Mouse (Mus musculus) forebrain, embryonic 13.5 days (tissue): ENCODE measurements at regions not wholly inside any gene's neighbourhood (a gene's known extent, or its start where the extent isn't known, plus 50 kb on each side); places are given as distances from the start of the nearest gene placed in this dataset.
"Not testable (repeated sequence)": the region's sequence is repeated elsewhere in the genome, so short reads cannot be mapped to it uniquely, and the experiment has no call there.

Experiments
- ATAC-seq: fragments of 200-750 bp; cut with Nextera tagmentation; 2 replicates; pipeline ENCODE4 v1.8.0; 2017
- H3K27ac ChIP-seq: fragments of 300-500 bp; sonication (generic); 2 replicates; pipeline ENCODE4 v1.5.1; 2015; ENCODE audit warnings: inconsistent platforms, mild to moderate bottlenecking, moderate library complexity
- H3K27me3 ChIP-seq: fragments of 300-500 bp; sonication (generic); 2 replicates; pipeline ENCODE4 v1.6.1; 2015; ENCODE audit warnings: mild to moderate bottlenecking, inconsistent platforms
- H3K36me3 ChIP-seq: fragments of 300-500 bp; sonication (generic); 2 replicates; pipeline ENCODE4 v1.6.1; 2015; ENCODE audit warnings: mild to moderate bottlenecking, inconsistent platforms; ENCODE audit not compliant: poor library complexity, severe bottlenecking
- H3K4me1 ChIP-seq: fragments of 300-500 bp; sonication (generic); 2 replicates; pipeline ENCODE4 v1.6.1; 2015; ENCODE audit warnings: inconsistent platforms
- H3K4me2 ChIP-seq: fragments of 300-500 bp; sonication (generic); 2 replicates; pipeline ENCODE4 v1.6.1; 2015; ENCODE audit warnings: inconsistent platforms, mild to moderate bottlenecking, moderate library complexity
- H3K4me3 ChIP-seq: fragments of 300-500 bp; sonication (generic); 2 replicates; pipeline ENCODE4 v1.5.1; 2015; ENCODE audit warnings: mild to moderate bottlenecking, inconsistent platforms
- H3K9ac ChIP-seq: fragments of 300-500 bp; sonication (generic); 2 replicates; pipeline ENCODE4 v1.6.1; 2015; ENCODE audit warnings: mild to moderate bottlenecking, inconsistent platforms
- H3K9me3 ChIP-seq: fragments of 300-500 bp; sonication (generic); replicated peaks from 2 replicates; pipeline ENCODE4 v1.6.1; 2016; ENCODE audit warnings: inconsistent platforms
- WGBS: fragments of 180-500 bp; shearing (Covaris S2); methylation state at CpG from one replicate; pipeline ENCODE4 v1.1.7; 2015; 5-methylcytosine and 5-hydroxymethylcytosine counted together

DNA sequence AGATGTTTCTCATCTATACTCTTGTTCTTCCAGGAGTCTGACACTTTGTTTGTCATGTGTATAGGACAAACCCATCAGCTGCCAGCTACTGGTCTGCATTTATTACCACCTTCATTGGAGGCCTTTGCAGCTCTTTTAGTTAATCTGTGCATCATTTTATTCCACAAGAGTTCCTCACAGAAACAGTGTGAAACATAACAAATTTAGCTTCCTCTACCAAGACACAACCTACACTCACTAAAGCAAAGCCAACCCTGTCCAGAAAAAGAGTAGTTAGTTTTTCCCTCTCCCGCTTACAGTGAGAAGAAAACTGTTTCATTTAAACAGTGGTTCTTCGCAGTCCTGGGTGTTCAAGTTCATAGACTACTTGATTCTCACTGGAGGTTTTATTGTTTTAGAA is 100.5 kb downstream of the 1700129C05Rik start:
- Histone ChIP-seq H3K9me3 (no peaks in the 10 kb centered on the region), H3K4me3 (no peak overlapping the region), H3K27ac (no peak overlapping the region), H3K36me3 (no peaks in the 10 kb centered on the region), H3K27me3 (no peaks in the 10 kb centered on the region), H3K4me1 (peaks cover 3% of the 10 kb centered on the region; the same call in 1 of the 2 replicates), H3K9ac (no peak overlapping the region), H3K4me2 (no peak overlapping the region)
- ATAC-seq: no peak
- 95% methylated on average over 2 of the region's 2 CpGs for WGBS

DNA sequence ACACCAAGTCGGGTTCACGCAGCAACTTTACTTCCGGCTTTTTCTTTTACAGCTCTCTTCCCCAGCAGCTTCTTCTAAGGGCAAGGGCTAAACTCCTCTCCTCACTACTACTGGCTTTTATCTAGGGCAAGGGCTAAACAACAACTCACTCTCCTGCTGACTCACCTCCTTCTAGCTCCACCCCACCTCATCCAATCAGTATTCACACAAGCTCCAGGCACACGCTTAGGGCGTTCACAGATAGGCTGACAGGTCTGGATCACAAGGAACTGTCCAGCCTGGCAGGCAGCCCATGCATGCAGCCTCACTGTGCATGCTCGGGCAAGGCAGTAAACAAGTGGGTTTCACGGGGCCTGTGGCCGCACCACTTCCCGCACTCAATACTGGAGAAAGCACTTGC is 116.9 kb downstream of the 1700129C05Rik start:
- not testable (repeated sequence) for ATAC-seq, H3K27ac ChIP-seq, H3K4me1 ChIP-seq, H3K36me3 ChIP-seq, H3K4me3 ChIP-seq, H3K4me2 ChIP-seq, H3K27me3 ChIP-seq, H3K9me3 ChIP-seq, H3K9ac ChIP-seq
- 60% methylated on average over 9 of the region's 9 CpGs for WGBS

DNA sequence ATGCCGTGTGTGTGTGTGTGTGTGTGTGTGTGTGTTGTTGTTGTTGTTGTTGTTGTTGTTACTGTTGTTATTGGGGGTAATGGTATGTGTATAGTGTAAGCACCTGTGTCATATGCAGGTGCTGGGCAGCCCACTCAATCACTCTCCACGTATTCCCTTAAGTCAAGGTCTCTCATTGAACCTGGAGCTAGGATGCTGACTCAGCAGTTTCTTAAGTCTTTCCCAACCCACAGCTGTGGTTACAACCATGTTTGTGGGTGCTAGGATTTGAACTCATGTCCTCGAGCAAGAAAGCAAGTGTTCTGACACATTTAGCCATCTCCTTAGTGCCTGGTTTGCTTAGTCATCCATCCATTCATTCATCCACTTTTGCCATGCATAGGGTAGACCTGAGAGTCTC is 133.2 kb downstream of the 1700129C05Rik start:
- 84% methylated on average over 3 of the region's 3 CpGs for WGBS

DNA sequence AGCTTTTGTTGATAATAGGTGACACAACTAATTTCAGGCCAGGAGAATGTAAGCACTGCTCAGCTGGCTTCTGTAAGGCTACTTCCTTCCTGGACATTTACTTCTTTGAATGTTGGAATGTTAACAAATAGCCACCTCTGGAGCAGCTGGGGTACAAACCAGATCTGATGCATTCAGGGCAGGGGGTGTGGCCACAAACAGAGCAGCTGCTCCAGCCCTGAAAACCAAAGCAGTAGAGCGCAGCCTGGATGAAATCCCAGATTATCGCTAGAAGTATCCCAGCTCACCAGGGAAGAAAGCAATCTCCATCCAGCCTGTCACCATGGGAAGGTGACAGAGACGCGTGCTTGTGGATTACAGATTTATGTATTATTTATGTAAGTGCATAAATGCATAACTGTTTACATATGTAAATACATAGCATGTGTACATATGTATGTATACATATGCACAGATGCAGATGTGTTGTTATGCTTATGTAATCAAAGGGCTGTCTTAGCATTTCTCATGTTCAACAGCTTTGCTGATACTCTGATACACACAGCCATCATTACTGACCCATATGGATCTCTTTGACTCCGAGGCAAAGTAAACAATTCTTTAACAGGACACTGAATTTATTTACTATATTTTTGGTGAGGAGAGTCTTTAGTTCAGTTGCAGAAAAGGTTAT is 143.5 kb downstream of the 1700129C05Rik start:
- ATAC-seq: no peak
- Histone ChIP-seq H3K4me1 (no peaks in the 10 kb centered on the region), H3K4me2 (no peak overlapping the region), H3K27ac (no peak overlapping the region), H3K27me3 (no peaks in the 10 kb centered on the region), H3K9me3 (no peaks in the 10 kb centered on the region), H3K36me3 (no peaks in the 10 kb centered on the region), H3K9ac (no peak overlapping the region), H3K4me3 (no peak overlapping the region)
- 60% methylated on average over 5 of the region's 5 CpGs for WGBS

More for the DNA sequence above, 133.2 kb downstream of the 1700129C05Rik start:
- Histone ChIP-seq H3K4me3 (no peak overlapping the region), H3K4me2 (no peak overlapping the region), H3K9me3 (no peaks in the 10 kb centered on the region), H3K36me3 (no peaks in the 10 kb centered on the region), H3K4me1 (no peaks in the 10 kb centered on the region), H3K27me3 (no peaks in the 10 kb centered on the region), H3K9ac (no peak overlapping the region), H3K27ac (no peak overlapping the region)
- no peak for ATAC-seq

DNA sequence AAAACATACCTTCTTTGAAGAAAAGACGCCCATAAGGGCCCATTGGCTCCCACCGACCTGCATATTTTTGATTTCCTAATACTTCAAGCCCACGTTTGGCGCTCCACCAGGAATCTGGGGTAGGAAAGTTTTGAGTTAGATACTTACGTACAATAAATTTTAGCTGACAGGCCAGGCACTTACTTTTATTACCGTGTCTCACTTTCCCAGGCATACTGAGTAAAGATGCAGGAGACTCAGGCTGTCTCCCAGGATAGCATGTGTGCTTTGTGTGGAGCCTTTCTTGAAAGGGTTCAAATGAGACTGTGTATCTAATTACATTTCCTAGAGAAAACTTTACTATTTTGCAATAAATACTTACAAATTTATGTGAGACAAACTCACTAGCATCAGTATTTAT is 147.7 kb downstream of the 1700129C05Rik start:
- Histone ChIP-seq H3K9ac (no peak overlapping the region), H3K9me3 (no peaks in the 10 kb centered on the region), H3K27ac (no peak overlapping the region), H3K4me3 (no peak overlapping the region), H3K4me1 (no peaks in the 10 kb centered on the region), H3K27me3 (no peaks in the 10 kb centered on the region), H3K4me2 (no peak overlapping the region), H3K36me3 (no peaks in the 10 kb centered on the region)
- WGBS: 94% methylated on average over 6 of the region's 6 CpGs
- no peak for ATAC-seq

DNA sequence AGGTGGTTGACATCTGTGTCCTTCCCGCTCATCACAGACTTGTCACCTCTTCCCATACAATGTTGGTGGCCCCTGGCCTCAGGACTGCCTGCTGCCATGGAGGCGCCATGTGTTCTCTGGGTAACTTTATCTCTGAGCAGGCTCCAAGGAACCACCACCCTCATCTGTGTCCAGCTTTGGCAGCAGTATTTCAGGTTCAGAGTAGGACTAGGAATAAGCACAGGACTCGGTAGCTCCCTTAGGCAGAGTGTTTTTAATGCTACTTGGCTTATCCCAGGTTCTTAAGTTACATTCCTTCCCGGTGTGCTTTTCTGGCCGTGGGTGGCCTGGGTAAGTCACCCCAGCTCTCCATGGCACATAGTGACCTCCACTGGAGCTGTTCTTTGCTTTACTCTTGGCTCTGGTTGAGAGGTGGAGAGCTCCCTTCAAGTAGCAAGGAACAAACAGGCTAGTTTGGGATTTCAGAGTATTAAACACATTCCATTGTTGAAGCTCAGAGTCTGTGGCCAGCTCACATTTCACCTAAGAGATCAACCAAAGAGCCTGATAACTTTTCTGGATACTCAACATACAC is 153.0 kb downstream of the 1700129C05Rik start:
- Histone ChIP-seq H3K27me3 (no peaks in the 10 kb centered on the region), H3K4me2 (no peak overlapping the region), H3K9ac (no peak overlapping the region), H3K4me1 (peaks cover 12% of the 10 kb centered on the region), H3K9me3 (no peaks in the 10 kb centered on the region), H3K27ac (no peak overlapping the region), H3K36me3 (no peaks in the 10 kb centered on the region), H3K4me3 (no peak overlapping the region)
- ATAC-seq: no peak
- WGBS: 86% methylated on average over 5 of the region's 5 CpGs

DNA sequence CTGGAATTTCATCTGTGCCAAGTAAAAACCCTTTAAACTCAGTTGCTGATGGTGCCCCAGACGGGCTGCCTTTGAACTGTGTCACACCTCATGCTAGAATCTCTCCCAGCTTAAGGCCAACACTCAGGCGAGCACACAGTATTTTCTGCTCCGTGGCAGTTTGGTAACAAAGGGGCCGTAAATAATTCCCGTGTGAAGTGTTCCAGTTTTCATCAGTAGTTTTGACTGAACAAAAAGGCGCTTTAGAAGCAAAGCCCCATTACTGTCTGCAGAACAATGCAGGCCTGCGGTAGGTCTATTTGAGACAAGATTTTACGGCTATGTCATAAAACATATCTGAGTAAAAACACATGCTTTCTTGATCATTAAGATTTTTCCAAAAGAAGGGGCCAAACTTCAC is 155.0 kb downstream of the 1700129C05Rik start:
- Histone ChIP-seq H3K36me3 (no peaks in the 10 kb centered on the region), H3K27ac (no peak overlapping the region), H3K9me3 (no peaks in the 10 kb centered on the region), H3K9ac (no peak overlapping the region), H3K4me3 (no peak overlapping the region), H3K4me1 (peaks cover 12% of the 10 kb centered on the region), H3K27me3 (no peaks in the 10 kb centered on the region), H3K4me2 (no peak overlapping the region)
- peak; percentile 45; the same call in 1 of the 2 replicates for ATAC-seq
- 11% methylated on average over 8 of the region's 8 CpGs for WGBS

DNA sequence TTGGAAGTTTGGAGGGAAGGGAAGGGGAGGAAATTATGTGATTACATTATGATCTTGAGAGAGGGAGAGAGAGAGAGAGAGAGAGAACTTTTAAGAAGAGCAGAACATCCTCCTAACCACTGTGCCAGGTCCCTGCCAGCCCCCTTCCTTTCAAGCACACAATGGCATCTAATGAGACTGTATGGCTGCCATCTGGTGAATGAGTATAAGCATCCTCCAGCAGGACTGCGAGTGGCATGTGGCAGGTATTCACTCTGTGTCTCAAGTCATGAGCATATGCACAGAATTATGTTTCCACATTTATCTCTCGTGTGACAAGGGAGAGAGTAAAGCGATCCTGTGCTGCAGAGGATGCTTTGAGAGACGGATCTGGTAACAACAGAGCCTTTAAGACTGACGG is 156.9 kb downstream of the 1700129C05Rik start:
- Histone ChIP-seq H3K4me1 (peaks cover 12% of the 10 kb centered on the region), H3K9ac (no peak overlapping the region), H3K36me3 (no peaks in the 10 kb centered on the region), H3K4me3 (no peak overlapping the region), H3K4me2 (no peak overlapping the region), H3K27ac (no peak overlapping the region), H3K27me3 (no peaks in the 10 kb centered on the region), H3K9me3 (no peaks in the 10 kb centered on the region)
- ATAC-seq: peak; percentile 83
- WGBS: 68% methylated on average over 5 of the region's 5 CpGs

DNA sequence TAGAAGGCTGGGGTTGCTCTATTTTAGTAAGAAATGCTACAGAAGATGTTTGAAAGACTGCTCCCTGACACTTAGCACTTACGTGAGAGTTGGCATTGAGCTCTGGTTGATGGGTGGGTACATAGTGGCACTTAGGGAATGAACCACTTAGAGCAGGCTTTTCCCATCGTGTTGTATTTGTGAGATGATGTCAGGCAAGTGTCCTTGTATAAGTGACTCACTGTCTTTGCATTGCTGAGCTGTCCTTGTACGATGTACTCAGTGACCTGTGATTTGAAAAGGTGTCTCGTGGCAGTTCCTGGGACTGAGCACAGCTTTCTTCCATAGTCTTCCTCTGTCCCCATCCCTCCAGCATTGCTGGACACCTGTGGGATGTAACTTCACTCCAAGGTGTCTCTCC is 165.9 kb downstream of the 1700129C05Rik start:
- 84% methylated on average over 4 of the region's 4 CpGs for WGBS
- H3K4me2 ChIP-seq: no peak overlapping the region

DNA sequence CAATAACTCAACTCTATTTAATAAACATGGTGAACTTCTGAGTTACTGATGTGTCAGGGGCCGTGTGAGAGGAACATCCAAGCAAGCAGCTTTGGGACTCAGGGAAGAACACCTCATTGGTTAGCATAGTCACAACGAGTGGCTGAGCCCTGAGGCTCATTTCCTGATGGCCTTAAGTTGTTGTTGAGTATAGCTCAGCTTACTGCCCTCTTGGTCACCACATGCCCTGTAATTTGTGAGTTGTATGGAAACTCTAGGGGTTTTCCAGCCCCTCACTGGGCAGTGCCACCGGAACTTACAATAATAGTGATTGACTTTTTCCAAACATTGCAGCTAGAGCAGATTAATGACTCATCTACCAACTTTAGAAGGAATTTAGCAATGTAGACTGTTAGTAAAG is 173.4 kb downstream of the 1700129C05Rik start:
- Histone ChIP-seq H3K9ac (no peak overlapping the region), H3K4me2 (no peak overlapping the region), H3K36me3 (no peaks in the 10 kb centered on the region), H3K9me3 (no peaks in the 10 kb centered on the region), H3K27ac (no peak overlapping the region), H3K4me1 (no peaks in the 10 kb centered on the region), H3K4me3 (no peak overlapping the region), H3K27me3 (no peaks in the 10 kb centered on the region)
- 76% methylated on average over 3 of the region's 3 CpGs for WGBS
- no peak for ATAC-seq

More for the DNA sequence above, 165.9 kb downstream of the 1700129C05Rik start:
- Histone ChIP-seq H3K4me1 (no peaks in the 10 kb centered on the region), H3K36me3 (no peaks in the 10 kb centered on the region), H3K9ac (no peak overlapping the region), H3K27me3 (no peaks in the 10 kb centered on the region), H3K27ac (no peak overlapping the region), H3K4me3 (no peak overlapping the region), H3K9me3 (no peaks in the 10 kb centered on the region)
- ATAC-seq: no peak

DNA sequence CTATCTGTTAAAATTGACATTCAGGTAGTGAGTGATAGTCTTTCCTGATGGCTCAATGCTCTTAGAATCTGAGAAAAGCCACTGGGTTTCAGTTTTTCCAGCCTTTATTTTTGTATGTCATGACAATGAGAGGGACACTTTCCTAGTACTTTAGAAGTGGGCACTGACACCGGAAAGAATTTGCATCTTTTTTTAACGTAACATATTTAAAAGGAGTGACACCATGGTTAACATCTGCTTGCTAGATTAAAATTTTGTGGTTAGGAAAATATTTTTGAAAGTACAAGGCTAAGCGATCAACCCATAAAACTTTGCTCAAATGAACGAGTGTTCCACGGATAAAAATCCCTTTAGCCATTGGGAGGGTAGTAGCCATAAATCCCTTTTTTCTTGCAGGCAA is 174.7 kb downstream of the 1700129C05Rik start:
- Histone ChIP-seq H3K4me1 (no peaks in the 10 kb centered on the region), H3K9me3 (no peaks in the 10 kb centered on the region), H3K27ac (no peak overlapping the region), H3K27me3 (no peaks in the 10 kb centered on the region), H3K9ac (no peak overlapping the region), H3K4me2 (no peak overlapping the region), H3K36me3 (no peaks in the 10 kb centered on the region), H3K4me3 (no peak overlapping the region)
- WGBS: 92% methylated on average over 5 of the region's 5 CpGs
- no peak for ATAC-seq

DNA sequence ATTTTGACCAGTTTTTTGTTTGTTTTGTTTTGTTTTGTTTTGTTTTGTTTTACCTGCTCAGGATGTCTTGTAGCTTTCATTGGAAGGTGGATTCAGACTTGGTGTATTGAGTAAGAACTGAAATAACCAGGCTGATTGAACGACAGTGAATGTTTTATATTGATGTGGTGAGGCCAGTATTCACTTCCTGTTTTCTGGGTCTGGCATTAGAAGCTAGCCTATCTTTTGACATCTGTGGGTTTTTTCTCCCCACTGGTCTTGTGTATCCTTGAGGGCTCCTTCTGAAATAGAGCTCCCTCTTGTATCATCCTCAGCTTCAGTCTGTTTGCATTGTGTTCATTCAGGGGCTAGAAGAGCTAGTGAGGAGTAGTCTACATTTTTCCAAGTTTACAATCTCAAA is 175.5 kb downstream of the 1700129C05Rik start:
- no peak overlapping the region for H3K4me2 ChIP-seq
- H3K4me3 ChIP-seq: no peak overlapping the region
- no peaks in the 10 kb centered on the region for H3K27me3 ChIP-seq
- WGBS: 81% methylated on average over 1 of the region's 1 CpGs
- H3K4me1 ChIP-seq: no peaks in the 10 kb centered on the region
- no peaks in the 10 kb centered on the region for H3K36me3 ChIP-seq
- no peak for ATAC-seq
- no peaks in the 10 kb centered on the region for H3K9me3 ChIP-seq
- no peak overlapping the region for H3K9ac ChIP-seq
- H3K27ac ChIP-seq: no peak overlapping the region

DNA sequence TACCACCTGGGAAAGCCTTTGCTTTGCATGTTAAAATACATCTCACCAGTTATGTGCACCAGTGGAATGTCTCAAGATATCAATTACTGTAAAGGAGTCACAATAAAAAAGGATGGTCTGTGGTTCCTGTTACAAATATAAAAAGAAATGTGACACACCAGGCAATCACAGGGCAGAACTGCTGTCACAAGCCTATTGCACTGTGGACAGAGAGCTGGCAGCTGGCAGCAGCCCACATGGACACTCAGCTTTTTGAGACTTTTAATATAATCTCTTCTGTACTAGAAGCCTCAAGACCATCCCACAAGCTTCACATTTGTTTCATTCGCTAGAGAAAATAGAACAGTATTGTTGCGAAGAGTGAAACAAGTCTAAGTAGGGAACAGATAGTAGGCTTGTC is 197.7 kb downstream of the 1700129C05Rik start:
- no peaks in the 10 kb centered on the region for H3K27me3 ChIP-seq
- no peaks in the 10 kb centered on the region for H3K36me3 ChIP-seq
- WGBS: 90% methylated on average over 2 of the region's 2 CpGs
- no peak overlapping the region for H3K27ac ChIP-seq
- H3K9ac ChIP-seq: no peak overlapping the region
- H3K4me1 ChIP-seq: no peaks in the 10 kb centered on the region
- H3K9me3 ChIP-seq: no peaks in the 10 kb centered on the region
- ATAC-seq: no peak
- H3K4me3 ChIP-seq: no peak overlapping the region
- H3K4me2 ChIP-seq: no peak overlapping the region
